Mouse (Mus musculus) left cerebral cortex, adult 2 months (tissue): ENCODE data around the gene Rpp30. TPM values are rescaled to one million over a fixed set of nuclear protein-coding genes. Genes with fewer than 3 reads are reported as not detected.

ENCODE experiments used
- DNase-seq, 2 experiments: peaks; one replicate each; pipeline ENCODE4 v3.0.0; 2021 to 2022; ENCODE audit warnings: low spot score in 2 of 2, mixed read lengths in 1 of 2; ENCODE audit errors: extremely low spot score in 1 of 2
- H3K27ac ChIP-seq: fragments of 200-600 bp; 2 replicates; pipeline ENCODE4 v1.8.1; 2022
- H3K4me3 ChIP-seq: fragments of 200-600 bp; 2 replicates; pipeline ENCODE4 v1.8.1; 2022
- CTCF ChIP-seq: fragments of 200-600 bp; IDR thresholded peaks from 2 replicates; pipeline ENCODE4 v1.8.1; 2022; ENCODE audit warnings: antibody characterized with exemption, mild to moderate bottlenecking, moderate library complexity
- intact Hi-C: fragments of 180-260 bp; cut with DNase I; formaldehyde crosslinking; loops from one replicate; pipeline ENCODE4 v1.15.1; 2025
- total RNA-seq, 2 experiments: library from RNA; stranded (reverse); gene quantifications; 2 replicates each; pipeline ENCODE4 v1.2.3; 2021

The Rpp30 gene
- total RNA-seq, 2 experiments from 2014 or later = 15.2 to 16.9 TPM

- H3K4me3 ChIP-seq = no peak overlapping the region
- intact Hi-C loops = no loop called here
- no peak for DNase-seq
- H3K27ac ChIP-seq = no peak overlapping the region
- no peak for TF ChIP-seq CTCF
These were observed 46.7 kb downstream of the Rpp30 start for GRCm38 (mm10) chr19:36130181-36130580.

GRCm38 (mm10) chr19:36131990-36132389, 48.5 kb downstream of the Rpp30 start:
- intact Hi-C loops = no loop called here
- Histone ChIP-seq H3K27ac (no peak overlapping the region), H3K4me3 (no peak overlapping the region)
- no peak for TF ChIP-seq CTCF
- no peak for DNase-seq

GRCm38 (mm10) chr19:36133064-36133463, 49.5 kb downstream of the Rpp30 start:
- no peak overlapping the region for H3K4me3 ChIP-seq
- no peak for DNase-seq
- intact Hi-C loops = no loop called here
- TF ChIP-seq CTCF = no peak
- H3K27ac ChIP-seq = no peak overlapping the region

GRCm38 (mm10) chr19:36133731-36134130, 50.2 kb downstream of the Rpp30 start:
- no peak for DNase-seq
- no peak for TF ChIP-seq CTCF
- Histone ChIP-seq H3K4me3 (no peak overlapping the region), H3K27ac (no peak overlapping the region)
- intact Hi-C loops = no loop called here

GRCm38 (mm10) chr19:36143571-36143970, 60.1 kb downstream of the Rpp30 start:
- Histone ChIP-seq H3K27ac (no peak overlapping the region), H3K4me3 (no peak overlapping the region)
- TF ChIP-seq CTCF = no peak
- DNase-seq = no peak
- intact Hi-C loops = no loop called here

- TF ChIP-seq CTCF = no peak; the same call in 1 of the 2 replicates
- DNase-seq = no peak
- no peak overlapping the region for H3K4me3 ChIP-seq
- H3K27ac ChIP-seq = no peak overlapping the region
- intact Hi-C loops = no loop called here
These were observed 65.1 kb downstream of the Rpp30 start for GRCm38 (mm10) chr19:36148578-36148977.

- DNase-seq = no peak
- no peak for TF ChIP-seq CTCF
- intact Hi-C loops = no loop called here
- Histone ChIP-seq H3K27ac (no peak overlapping the region), H3K4me3 (no peak overlapping the region)
These were observed 66.9 kb downstream of the Rpp30 start for GRCm38 (mm10) chr19:36150241-36151007.

Other genes starting within 250 kb of the Rpp30 start
- 10 to 100 TPM; 13.0 to 13.5 TPM for gene Htr7, start 26.2 kb upstream of the Rpp30 start, total RNA-seq
- gene Ankrd1, start 36.4 kb downstream of the Rpp30 start, total RNA-seq = not detected